Mouse (Mus musculus) lung, postnatal 0 days (tissue): ENCODE results near the gene Ms4a6c.

Experiments used
- CTCF ChIP-seq: IDR thresholded peaks from 2 replicates; pipeline ENCODE4 v1.5.1; 2016; ENCODE audit warnings: antibody characterized with exemption, mild to moderate bottlenecking
- EP300 ChIP-seq: IDR thresholded peaks from 2 replicates; pipeline ENCODE4 v1.6.1; 2016; ENCODE audit warnings: antibody characterized with exemption, mild to moderate bottlenecking, control low read depth

DNA sequence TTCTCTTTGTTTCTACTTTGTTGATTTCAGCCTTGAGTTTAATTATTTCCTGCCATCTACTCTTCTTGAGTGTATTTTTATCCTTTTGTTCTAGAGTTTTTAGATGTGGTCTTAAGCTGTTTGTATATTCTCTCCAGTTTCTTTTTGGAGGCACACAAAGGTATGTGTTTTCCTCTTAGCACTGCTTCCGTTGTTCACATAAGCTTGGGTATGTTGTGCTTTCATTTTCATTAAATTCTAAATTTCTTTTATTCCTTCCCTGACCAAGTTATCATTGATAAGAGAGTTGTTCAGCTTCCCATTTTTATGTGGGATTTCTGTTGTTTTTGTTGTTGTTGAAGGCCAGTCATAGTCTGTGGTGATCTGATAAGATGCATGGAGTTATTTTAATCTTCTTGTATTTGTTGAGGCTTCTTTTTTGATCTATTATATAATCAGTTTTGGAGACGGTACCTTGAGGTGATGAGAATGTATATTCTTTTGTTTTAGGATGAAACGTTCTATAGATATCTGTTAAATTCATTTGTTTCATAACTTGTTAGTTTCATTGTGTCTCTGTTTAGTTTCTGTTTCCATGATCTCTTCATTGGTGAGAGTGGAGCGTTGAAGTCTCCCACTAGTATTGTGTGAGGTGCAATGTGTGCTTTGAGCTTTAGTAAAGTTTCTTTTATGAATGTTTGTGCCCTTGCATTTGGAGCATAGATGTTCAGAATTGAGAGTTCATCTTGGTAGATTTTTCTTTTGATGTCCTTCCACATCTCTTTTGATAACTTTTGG is 33.9 kb upstream of the Ms4a6c start:
- TF ChIP-seq EP300 (no peak), CTCF (no peak)
